Mouse (Mus musculus): ENCODE results near the gene Gm17606. TPM values are rescaled to one million over a fixed set of nuclear protein-coding genes. Genes with fewer than 3 reads are reported as not detected.
"Not testable (repeated sequence)": the region's sequence is repeated elsewhere in the genome, so short reads cannot be mapped to it uniquely, and the experiment has no call there.

Gm17606 gene
- total RNA-seq (2015; ENCODE audit: low replicate concordance) (not detected in 2 replicates), total RNA-seq (2017; ENCODE audit: low replicate concordance) (not detected in 2 replicates)

DNA sequence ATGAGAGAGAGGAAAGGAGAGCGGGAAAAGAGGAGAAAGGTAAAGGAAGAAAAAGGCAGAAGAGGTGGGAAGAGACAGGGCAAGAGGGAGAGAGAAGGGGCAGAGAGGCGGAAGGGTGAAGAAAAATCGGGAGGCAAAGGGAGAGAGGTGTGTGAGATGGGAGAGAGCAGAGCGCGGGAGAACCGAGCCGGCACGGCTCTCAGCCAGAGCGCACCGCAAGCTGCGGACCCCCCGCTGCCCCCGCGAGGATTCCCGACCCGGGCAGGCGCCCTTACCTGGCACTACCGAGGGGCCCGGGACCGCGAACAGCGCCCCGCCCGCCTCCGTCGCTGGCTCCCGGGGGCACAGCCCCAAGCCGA lies at the start of gene Gm17606:
Gene Gm17606 (plus strand): TSS at position 7 of the 359 bp plus-strand sequence.
- ATAC-seq (replicated peaks; ENCODE audit: low FRiP score, poor library complexity, severe bottlenecking), result no peak

DNA sequence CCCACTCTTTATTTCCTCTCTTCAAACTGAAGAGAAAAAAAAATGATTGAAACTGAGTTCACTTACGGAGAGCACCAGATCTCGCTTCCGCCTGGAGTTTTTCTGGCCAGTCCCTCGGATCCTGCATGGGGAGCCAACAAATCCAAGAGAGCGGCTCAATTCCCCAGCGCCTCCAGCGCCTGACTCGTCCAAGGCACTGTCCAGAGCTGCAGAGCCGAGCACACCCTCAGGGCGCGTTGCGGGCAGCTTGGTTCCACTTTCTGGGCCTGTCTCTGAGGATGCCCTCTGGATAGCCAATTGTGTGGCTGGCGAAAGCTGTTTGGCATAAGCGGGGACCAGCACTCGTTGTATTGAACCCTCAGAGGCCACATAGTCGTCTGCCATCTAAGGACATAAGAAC lies 49.7 kb upstream of the Gm17606 start:
- ATAC-seq (replicated peaks; ENCODE audit: low FRiP score, poor library complexity, severe bottlenecking), result no peak

DNA sequence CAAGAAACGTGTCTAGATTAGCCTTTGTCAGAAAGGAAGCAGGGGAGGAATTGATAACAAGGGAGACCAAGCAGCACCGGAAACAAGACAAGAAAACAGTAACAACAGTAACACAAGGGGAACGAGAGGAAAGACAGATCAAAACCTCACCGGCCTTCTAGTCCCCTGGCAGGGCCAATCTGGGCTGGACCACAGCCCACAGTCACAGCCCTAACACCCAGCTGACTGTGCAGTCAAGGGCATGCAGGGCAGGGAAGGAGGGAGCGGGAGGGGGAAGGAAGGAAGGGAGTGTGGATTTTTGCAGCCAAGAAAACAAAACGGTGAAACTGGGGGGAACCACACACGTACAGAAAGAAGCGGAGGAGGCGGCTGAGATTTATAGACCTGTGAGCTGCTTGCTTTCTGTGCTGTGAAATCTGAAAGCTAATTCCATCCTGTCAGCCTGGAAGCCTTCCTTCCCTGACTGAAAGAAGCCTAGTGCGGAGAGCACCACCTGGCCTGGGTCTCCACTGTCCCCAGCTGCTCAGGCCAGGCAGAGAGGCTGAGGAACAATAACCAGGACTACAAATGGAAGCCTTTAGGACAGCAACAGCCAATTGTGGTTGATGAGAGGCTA lies 48.3 kb upstream of the Gm17606 start:
- ATAC-seq (replicated peaks; ENCODE audit: low FRiP score, poor library complexity, severe bottlenecking), result no peak

DNA sequence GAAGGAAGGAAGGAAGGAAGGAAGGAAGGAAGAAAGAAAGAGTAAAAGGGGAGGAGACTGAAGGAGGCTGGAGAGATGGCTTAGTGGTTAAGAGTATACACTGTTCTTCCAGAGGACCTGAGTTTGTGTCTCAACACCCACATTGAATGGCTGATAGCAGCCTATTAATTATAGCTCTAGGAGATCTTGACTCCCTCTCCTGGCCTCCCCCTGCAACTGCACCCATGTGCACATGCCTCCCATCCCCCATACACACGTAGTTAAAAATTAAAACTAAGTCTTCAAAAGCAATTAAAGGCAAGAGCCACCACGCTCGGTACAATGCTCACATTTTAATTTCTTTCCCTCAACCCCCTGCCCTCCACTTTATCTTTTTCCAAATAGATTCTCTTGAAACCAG lies 46.7 kb upstream of the Gm17606 start:
- ATAC-seq (replicated peaks; ENCODE audit: low FRiP score, poor library complexity, severe bottlenecking), result peak; percentile 56; the same call in 1 of the 2 replicates

DNA sequence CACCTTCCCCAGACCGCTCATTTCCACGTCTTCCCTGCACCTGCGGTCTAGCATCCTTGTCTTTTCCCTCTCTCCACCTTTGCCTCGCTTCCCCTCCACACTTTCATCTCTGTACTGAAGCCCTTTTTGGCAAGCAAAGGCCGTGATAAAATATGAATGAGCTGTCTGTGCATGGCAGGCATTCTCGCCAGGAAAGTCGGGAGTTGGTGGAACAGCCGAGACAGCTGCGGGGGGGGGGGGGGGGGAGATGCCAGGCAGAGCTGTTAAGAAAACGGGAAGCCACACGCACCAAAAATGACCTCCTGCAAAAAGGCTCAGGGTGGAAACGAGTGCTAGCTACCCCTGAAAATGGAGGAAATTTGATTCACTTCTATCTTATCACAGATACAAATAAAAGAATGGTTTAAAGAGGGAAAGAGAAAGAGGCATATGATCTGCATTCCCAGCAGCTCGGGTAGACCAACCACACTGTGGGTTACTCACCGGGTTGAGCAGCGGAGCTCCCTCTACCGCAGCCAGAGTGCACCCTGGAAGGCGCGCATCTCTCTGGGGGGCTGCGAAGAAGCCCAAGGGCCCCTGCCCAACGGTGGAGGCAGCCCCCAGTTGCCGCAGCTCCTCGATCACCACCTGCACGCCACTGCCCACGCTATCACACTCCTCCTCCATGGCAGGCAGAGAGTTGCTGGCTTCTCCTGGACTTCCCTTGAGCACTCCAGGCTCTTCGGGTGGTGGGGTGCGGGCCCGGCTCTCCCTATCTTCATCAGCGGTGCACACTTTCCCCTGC lies 45.9 kb upstream of the Gm17606 start:
- no peak for ATAC-seq (replicated peaks; ENCODE audit: low FRiP score, poor library complexity, severe bottlenecking)

DNA sequence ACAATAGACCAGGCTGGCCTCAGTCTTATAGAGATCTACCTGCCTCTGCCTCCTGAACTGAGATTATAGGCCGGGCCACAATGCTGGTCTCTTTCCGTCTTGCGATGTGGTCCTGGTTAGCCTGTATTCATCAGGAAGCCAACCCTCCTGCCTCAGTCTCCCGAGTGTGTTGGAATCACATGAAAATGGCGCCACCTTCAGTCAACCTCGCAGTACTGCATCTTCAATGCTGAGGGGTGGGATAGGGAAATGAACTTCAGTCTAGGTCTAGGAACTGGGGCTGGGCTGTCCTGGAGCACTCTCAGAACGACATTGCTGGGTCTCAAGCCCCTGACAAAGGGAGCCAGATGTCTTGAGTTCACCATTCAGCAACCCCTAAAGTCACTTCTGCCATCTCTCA lies 43.7 kb upstream of the Gm17606 start:
- ATAC-seq (replicated peaks; ENCODE audit: low FRiP score, poor library complexity, severe bottlenecking), result no peak

DNA sequence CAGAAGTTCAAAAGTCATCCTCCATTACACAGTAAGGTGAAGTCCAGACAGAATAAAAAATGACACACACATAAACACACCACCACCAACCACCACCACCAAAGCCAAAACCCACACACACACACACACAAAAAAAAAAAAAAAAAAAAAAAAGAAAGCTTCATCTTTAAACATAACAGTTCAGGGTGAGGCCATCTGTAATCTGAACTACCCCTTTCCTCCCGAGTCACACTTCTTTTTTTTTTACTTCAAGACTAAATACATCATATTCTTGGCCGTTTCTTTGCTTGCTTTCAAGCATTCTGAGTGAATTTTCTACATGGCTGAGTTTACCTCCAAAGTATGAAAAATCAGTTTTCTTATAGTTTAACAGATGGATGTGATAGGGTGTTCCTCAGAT lies 39.2 kb upstream of the Gm17606 start:
- ATAC-seq (replicated peaks; ENCODE audit: low FRiP score, poor library complexity, severe bottlenecking), result no peak

DNA sequence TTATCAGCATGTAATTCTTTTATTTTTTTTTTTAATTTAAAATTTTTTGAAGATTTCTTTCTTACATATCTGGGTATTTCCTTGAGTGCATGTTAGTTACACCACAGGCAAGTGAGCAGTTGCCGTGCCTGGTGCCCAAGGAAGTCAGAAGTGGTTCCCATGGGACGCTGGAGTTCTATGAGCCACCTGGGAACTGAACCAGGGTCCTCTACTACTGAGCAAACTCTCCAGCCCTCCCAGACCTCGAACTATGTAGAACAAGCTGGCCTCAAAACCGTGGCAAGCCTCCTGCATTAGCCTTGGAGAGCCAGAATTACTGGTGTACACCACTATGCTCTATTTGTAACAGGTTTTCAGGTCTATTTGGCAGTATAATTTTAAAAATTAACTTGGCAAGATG lies 38.1 kb upstream of the Gm17606 start:
- peak; percentile 10 for ATAC-seq (replicated peaks; ENCODE audit: low FRiP score, poor library complexity, severe bottlenecking)

DNA sequence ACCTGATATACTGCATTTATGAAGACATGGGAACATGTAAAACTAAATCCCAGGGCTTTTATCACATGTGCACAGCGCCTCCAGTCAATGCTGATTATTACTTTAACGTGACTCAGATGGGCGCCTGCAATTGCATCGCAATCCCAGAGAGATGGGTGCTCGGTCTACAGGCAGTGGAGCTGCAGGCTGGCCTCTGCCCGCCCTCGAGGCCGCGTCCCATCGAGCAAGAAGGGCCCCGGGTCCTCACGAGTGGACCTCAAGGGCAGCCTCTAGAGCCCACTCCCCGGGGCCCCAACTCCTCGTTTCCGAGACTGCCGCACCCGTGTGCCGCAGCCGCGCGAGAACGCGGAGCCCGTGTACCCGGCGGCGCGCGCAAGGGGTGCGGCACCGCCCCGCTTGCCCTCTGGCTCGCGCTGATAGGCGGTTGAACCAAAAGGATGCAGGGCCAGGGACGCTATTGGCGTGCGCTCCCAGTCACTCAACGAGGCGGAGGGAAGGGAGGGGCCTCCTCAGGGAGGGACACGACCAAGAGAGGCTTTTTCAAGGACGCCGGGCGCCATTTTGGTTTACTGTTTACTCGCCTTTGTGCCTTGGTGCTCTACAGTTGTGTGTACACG lies 37.6 kb upstream of the Gm17606 start:
- peak; percentile 94 for ATAC-seq (replicated peaks; ENCODE audit: low FRiP score, poor library complexity, severe bottlenecking)

DNA sequence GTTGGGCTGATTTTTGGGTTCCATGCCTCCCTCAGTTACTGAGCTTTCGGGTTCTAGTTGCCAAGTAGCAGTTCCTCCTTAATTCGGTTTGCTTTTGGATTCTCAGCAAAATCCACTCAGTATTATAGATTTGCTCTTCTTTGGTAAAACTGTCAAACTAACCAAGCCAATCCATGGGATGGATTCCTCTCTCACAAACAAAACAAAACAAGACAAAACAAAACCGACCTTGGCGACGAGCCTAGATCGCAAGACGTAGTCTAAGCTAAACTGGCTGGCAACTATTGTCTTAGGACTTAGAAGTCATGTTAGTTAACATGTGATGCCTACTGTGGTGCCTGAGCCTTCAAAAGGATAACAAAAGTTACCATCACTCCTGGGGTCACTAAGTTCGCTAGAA lies 37.1 kb upstream of the Gm17606 start:
- ATAC-seq (replicated peaks; ENCODE audit: low FRiP score, poor library complexity, severe bottlenecking), result no peak

DNA sequence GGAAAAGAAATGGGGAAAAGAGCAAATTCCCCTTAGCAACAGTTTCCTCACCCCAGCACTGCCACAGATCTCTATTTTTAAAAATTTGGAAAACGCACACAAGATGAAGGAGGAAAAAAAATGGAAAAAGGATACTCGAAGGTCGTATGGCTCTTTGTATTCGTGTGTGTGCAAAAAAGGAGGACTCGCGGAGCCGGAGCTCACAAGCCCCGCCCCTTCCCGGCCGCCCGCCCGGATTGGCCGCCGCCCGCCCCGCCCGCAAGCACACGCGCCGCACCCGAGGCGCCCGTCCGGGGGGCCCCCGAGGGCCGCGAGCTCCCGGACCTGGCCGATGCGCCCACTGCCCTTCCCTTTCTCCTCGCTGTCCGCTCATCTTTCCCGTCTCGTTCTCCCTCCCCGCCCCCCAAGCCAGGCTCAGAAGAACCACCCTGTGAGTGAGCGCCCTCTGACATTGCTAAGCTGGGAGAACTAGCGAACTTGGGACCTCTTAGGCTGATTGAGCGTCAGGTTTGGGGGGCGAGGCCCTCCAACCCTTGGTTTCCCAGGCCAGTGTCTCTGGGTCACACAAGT lies 34.9 kb upstream of the Gm17606 start, which contains the start of gene 4931414P19Rik:
Gene 4931414P19Rik (minus strand): TSS at position 242 of the 570 bp plus-strand sequence.
- peak; percentile 61 for ATAC-seq (replicated peaks; ENCODE audit: low FRiP score, poor library complexity, severe bottlenecking)

DNA sequence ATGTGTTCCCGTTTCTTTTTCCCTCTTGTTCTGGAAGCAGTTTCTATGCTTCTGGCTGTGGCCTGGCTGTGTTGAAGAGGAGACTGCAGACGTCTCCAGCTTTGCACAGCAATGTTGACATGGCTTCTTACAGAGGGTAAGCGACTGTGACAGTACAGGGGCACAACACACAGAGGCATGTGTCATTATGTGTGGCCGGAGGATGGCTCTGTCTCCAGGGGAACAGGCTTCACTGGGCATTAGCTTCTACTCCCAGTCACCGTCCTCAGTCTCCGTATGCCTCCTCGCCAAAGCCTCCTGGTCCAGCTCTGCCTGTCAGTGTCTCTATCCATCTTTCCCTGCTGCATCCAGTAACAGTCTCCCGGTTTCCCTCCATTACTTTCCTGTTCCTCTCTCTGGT lies 33.5 kb upstream of the Gm17606 start:
- no peak for ATAC-seq (replicated peaks; ENCODE audit: low FRiP score, poor library complexity, severe bottlenecking)

DNA sequence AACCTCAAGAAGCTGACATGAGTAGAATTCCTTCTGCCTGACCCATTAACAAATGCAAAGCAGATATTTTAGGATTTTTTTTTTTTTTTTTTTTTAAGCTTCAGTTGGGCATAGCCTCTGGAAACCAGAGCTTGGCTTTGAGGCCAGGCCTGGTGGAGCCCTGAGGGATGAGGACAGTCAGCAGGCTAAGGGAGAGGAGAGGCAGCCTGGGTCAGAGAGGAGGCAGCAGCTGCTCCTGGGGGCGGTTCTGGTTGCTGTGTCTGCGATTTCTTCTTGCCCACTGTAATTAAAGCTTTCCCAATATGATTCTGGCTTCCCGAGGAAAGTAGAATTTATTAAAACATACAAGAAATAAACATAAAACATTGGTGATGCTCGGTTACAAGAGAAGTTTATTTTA lies 31.5 kb upstream of the Gm17606 start:
- no peak for ATAC-seq (replicated peaks; ENCODE audit: low FRiP score, poor library complexity, severe bottlenecking)

DNA sequence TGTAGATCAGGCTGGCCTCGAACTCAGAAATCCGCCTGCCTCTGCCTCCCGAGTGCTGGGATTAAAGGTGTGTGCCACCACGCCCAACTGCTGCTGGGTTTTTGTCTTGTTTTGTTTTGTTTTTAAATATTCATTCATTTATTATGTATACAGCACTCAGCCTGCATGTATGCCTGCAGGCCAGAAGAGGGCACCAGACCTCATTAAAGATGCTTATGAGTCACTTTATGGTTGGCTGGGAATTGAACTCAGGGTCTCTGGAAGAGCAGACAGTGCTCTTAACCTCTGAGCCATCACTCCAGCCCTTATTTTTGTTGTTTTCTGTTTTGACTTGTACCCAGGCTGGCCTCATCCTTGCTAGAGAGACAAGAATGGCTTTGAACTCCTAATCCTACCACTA lies 30.8 kb upstream of the Gm17606 start:
- no peak for ATAC-seq (replicated peaks; ENCODE audit: low FRiP score, poor library complexity, severe bottlenecking)

DNA sequence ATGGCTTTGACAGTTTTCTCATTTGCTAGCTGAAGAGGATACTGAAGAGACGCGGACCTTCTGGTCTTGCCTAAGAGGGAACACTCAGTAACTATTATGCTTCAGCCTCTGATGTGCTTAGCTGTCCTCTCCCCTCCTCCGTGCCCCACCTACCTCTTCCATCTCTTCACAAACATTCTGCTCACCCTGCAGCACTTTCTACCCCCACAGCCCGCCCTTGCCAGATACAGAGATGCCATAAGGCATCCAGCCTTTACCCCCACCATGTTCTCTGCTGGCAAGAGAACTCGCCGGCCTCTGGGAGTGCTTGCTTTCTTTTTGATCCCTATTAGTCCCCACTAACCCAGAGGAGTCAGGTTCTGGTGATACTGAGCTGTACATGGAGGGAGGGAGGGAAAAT lies 30.1 kb upstream of the Gm17606 start:
- no peak for ATAC-seq (replicated peaks; ENCODE audit: low FRiP score, poor library complexity, severe bottlenecking)

DNA sequence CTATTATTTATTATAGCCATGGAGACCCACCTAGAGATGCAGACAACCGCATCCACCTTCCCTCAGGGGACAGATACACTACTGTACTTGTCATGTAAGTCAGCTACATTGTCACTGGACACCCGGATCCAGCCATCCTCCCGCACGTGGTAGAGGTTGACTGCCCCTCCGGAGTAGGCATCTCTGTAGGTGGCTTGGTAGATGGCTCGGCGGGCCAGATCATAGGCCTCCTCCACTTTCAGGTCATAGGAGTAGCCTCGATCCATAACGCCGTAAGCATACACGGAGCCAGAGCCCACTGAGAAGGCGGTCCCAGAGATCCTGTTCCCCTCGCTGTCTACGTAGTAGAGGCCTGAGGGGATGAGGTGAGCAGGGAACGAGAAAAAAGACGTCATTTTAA lies 26.6 kb upstream of the Gm17606 start:
- not testable (repeated sequence) for ATAC-seq (replicated peaks; ENCODE audit: low FRiP score, poor library complexity, severe bottlenecking)

DNA sequence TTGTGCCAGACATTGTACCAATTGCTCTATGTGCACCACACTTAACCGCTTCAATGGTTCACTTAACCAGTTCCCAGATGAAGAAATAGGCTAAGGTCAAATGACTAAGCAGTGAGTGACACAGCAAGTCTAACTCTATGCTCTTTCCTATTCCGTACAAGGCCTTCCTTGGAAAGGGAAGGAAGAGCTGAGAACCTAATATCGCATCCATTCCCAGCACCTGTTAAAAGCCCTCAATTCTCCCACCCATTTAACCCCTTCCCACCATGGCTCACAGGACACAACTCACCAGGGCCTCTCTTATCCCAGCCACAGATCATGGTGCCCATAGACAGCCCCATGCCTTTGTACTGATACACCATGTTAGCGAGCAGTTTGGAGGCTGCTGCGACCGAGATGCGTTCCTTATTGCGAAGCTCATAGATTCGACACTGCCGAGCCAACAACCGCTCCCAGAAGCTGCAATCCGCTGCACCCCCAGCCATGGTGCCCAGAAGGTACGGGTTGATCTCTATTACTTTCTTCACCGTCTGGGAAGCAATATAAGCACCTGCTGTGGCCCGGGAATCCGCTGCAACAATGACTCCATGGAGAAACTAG lies 24.4 kb upstream of the Gm17606 start:
- ATAC-seq (replicated peaks; ENCODE audit: low FRiP score, poor library complexity, severe bottlenecking), result no peak

DNA sequence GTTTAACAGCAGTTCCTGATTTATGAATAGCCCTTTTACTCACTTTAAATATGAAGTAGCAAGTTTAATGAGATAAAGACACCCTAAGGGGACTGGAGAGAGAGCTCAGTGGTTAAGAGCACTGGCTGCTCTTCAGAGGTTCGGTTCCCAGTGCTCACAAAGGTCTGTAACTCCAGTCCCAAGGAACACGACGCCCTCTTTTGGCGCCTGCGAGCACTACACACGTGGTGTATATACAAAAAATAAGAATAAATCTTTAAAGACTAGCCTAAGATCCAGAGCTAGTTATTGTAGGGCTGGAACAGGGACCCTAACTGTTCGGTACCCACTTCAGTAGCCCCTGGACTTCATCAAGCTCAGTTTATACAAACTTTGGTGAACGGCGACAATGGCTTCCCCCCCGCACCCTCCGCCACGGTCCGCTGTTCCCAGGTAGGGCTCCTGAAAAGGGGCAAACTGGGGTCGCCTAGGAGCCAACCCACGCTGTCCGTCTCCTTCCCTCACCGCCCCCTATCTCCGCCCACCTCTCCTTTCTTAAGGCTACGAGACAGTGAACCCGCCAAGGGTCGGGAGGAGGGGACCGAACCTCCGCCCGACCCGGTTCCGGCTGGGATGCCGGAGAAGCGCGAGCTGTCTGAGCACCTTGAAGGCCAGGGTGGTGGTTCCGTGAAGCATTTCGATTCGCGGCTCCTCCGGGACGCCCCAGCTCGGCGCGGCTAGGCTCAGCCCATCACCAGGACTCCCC lies 23.4 kb upstream of the Gm17606 start:
- ATAC-seq (replicated peaks; ENCODE audit: low FRiP score, poor library complexity, severe bottlenecking), result peak; percentile 71

DNA sequence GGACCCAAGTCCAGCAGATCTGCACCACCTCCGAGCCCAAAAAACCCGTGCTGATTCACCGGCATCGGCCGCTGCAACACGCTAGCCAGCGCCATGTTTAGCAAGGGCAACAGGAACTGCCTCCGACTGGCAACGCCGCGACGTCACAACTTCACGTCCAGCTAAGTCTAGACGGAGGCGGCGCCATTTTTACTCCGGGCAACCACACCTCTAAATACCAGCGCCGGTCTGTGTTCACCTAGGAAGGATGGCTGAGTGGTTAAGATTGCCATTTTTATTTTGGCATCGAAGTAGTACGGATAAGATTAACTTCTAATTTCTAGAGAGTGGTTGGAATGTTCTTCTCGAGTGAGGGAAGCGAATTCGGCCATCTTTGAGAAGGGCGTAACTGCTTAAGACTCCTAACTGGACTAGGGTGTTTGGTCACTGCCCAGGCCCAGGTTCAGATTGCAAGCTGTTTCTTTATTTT lies 22.8 kb upstream of the Gm17606 start, which contains the start of gene Psmb5:
Gene Psmb5 (minus strand): TSS at position 126 of the 469 bp plus-strand sequence.
- ATAC-seq (replicated peaks; ENCODE audit: low FRiP score, poor library complexity, severe bottlenecking), result peak; percentile 97

All from erythroblast, adult 5-6 weeks (primary cell).